Mouse (Mus musculus): ENCODE data around the gene Cmc2. TPM values are rescaled to one million over a fixed set of nuclear protein-coding genes. Genes with fewer than 3 reads are reported as not detected.
A peak's percentile ranks its signal among the peaks of the same experiment; 100 is the strongest.

Gene Cmc2
- total RNA-seq, 2 experiments from 2014 or later, result 40.1 to 46.4 TPM

- no peak for DNase-seq
Measured at GRCm38 (mm10) chr8:116905836-116906235, 15.4 kb downstream of the Cmc2 start.

- no peak for DNase-seq
Measured at GRCm38 (mm10) chr8:116905252-116905651, 16.0 kb downstream of the Cmc2 start.

- peak; percentile 57 for DNase-seq
Measured at GRCm38 (mm10) chr8:116904736-116905135, 16.5 kb downstream of the Cmc2 start.

- no peak for DNase-seq
Measured at GRCm38 (mm10) chr8:116895521-116895920, 25.7 kb downstream of the Cmc2 start.

GRCm38 (mm10) chr8:116893938-116894337, 27.3 kb downstream of the Cmc2 start:
- no peak for DNase-seq

GRCm38 (mm10) chr8:116892636-116893035, 28.6 kb downstream of the Cmc2 start:
- DNase-seq, result no peak

DNA sequence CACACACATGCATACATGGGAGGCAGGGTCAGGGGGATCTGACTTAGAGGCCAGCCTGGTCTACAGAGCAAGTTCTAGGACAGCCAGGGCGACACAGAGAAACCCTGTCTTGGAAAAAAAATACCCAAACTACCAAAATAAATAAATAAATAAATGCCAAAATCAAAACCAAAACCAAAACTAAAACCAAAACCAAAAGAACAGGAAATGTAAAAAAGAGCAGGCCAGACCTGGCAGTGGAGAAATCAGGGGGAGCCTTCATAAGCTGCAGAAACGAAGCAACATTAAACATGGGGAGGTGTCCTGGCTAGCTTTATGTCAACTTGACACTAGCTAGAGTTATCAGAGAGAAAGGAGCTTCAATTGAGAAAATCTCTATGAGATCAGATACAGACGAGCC, 29.1 kb downstream of the Cmc2 start:
- no peak for DNase-seq

DNA sequence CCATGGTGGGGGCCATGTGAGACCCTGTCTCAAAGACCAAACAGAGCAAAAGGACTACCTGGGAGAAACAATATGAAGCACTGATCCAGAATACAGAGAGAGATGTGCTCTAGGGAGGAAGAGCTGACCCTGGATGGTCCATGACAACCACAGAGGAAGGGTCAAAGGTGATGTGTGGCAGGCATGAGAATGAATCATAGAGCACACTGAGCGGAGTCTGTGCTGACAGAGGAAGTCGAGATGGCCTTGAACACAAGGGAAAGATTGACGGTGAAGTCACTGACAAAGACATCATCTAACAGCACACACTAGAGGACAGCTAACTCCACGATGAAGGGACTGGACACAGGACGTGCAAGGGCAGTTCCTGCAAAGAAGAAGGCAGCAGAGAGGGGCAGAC, 29.8 kb downstream of the Cmc2 start:
- peak; percentile 34 for DNase-seq

GRCm38 (mm10) chr8:116887813-116888212, 33.4 kb downstream of the Cmc2 start:
- DNase-seq, result no peak

- DNase-seq, result no peak
Measured at GRCm38 (mm10) chr8:116881396-116881795, 39.9 kb downstream of the Cmc2 start.

DNA sequence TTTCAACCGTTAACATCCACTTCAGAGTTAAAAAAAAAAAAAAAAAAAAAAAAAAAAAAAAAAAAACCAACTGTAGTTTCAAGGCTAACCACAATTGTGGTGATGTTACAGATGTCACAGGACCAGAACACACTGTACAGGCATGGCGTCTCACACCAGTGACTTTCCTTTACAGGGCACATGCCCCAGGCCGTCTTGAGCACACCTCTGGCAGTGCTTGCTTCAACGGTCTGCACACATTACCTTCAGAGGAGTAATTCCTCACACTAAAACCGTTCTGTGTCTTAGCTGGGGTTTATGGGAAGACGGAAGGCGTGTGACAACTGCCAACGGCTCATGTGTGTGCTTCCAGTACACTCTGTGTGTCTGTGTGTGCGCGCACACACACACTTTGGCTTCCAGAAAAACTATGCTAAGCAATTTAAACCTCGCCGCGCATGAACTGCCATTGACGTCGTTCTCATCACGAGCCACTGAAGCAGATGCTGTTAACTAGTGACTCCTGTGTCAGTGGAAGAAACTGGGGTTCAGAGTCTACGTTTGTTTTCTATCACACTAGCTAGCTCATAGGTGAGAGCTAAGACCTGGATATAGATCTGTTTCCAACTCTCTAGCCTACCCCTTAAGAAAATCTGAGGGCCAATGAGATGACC, 45.3 kb downstream of the Cmc2 start:
- DNase-seq, result no peak

DNA sequence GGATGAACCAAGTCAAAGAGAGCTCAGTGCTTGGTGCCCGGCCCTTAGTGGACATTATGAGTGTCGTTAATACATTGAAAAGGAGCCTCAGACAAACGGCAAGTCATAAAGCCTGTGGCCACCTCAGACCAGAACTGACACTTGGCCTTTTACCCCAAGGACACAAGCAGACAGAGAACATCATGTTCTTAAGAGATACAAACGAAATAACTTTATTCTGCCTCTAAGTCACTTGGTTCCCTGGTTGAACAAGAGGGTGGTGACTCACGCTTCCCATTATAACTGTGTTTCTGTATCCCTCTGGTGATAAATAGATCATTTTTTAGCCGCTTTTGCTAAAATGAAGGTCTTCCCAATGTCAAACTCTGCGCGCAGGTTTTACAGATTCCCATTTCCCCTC, 47.3 kb downstream of the Cmc2 start:
- no peak for DNase-seq

DNA sequence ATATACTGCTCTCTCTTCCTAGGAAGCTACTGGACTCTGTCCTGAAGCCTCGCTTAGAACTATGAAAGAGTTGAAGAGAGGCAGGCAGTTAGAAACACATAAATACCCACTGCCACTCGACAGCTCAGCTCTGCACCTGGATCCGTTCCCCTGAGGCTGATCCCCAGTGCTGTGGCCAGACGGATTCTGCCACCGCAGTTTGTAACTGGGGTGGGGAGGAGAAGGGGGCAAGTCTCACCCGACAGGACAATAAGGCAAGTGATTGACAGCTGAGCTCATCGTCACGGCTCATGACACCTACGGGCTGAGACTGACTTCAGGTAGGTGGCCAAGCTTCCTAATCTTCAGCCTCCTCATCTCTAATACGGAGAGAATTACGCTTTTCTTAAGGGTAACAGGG, 47.7 kb downstream of the Cmc2 start:
- DNase-seq, result no peak

- DNase-seq, result no peak
Measured at GRCm38 (mm10) chr8:116872761-116873342, 48.4 kb downstream of the Cmc2 start.

GRCm38 (mm10) chr8:116868699-116869098, 52.6 kb downstream of the Cmc2 start:
- DNase-seq, result peak; percentile 68

GRCm38 (mm10) chr8:116867321-116867720, 53.9 kb downstream of the Cmc2 start:
- DNase-seq, result no peak

DNA sequence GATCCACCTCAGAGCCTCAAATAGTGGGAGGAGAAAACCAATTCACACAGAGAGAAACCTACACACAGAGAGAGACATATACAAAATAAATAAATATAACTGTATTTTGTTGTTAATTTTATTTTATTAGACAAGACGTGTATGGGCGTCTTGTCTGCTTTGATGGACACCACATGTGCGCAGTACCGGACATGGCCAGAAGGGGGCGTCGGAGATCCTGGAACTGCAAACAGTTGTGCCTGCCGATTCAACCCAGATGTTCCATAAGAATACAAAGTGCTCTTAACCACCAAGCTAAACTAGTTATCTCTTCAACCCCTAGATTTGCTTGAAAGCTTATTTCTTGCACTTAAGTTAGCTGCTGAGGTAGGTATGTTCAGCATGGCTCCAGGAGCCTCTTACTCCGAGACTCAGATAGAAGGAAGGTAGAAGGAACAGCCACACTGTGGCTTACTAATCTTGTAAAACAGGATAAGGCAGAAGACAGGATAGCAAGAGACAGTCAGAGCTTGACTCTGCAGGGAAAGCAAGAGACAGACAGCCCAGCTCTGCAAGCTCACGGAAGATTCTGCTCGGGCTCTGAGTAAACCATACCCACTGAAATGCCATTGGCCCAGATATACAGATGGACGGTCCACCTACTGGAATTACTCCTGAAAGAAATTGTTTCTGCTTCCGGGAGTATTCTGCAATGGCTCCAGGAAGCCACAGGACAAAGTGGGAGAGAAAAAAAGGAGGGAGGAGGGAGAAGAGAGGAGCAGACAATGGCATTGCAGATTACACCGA, 54.9 kb downstream of the Cmc2 start:
- peak; percentile 67 for DNase-seq

- DNase-seq, result no peak
Measured at GRCm38 (mm10) chr8:116864514-116864913, 56.7 kb downstream of the Cmc2 start.

DNA sequence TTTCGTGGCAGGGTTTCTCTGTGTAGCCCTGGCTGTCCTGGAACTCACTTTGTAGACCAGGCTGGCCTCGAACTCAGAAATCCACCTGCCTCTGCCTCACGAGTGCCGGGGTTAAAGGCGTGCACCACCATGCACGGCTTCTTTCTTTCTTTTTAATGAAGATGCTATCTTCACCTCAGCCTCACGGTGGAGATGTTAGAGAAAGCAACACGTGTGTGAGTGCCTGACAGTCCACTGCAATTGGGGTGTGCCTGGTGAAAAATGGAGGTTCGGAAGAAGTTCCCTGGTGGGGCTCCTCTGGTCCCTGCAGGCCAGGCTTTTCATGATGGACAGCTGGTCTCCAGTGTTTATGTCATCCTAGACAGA, 57.2 kb downstream of the Cmc2 start:
- no peak for DNase-seq

DNA sequence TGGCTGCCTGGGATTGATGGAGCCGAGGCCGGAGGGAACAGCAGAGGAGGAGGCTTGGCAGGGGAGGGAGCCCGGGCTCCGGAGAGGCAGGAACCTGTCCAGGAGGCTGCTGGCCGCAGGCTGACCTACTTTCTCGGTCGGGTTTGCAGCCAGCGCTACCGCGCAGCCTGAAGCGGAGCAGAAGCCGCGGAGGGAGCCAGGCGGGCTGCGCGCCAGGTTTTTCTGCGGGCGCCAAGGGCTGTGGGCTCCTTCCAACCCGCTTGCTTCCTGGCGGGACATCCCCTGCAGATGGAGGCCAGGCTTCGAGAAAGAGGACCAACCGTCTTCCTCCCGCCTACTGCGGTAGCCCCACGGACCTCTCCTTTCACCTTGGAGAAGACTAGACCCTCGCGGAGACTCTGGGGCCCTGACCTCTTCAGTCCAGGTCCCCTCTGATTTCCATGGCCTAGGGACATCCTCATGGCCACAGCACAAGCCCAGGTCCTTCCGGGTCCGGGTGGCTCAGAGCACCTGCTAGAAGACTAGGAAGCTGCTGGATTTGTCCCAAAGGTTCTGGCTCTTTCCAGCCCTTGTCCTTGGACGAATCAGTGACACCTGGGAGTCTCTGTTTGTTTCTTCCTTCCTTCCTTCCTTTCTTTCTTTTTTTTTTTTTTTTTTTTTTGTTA, 57.8 kb downstream of the Cmc2 start:
- peak; percentile 88 for DNase-seq

- DNase-seq, result no peak
Measured at GRCm38 (mm10) chr8:116862191-116862590, 59.1 kb downstream of the Cmc2 start.

DNA sequence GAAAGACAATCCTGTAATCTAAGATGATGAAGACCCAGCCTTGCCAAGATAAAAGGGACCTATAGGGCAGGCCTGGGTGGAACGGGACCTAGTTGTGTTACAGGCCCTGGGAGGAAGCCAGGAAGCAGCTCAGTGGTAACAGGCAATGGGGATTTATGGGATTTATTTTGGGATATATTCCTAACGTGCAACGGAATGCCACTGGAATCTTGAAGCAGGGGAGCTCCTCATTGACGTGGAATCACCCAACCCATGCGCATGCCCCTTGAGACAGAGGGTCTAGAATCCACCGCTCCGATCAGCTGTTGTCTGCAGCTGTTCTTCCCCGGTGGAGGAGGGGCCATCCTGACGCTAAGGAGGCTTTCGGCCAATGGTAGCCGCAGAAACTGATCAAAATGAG, 69.2 kb downstream of the Cmc2 start:
- no peak for DNase-seq

DNA sequence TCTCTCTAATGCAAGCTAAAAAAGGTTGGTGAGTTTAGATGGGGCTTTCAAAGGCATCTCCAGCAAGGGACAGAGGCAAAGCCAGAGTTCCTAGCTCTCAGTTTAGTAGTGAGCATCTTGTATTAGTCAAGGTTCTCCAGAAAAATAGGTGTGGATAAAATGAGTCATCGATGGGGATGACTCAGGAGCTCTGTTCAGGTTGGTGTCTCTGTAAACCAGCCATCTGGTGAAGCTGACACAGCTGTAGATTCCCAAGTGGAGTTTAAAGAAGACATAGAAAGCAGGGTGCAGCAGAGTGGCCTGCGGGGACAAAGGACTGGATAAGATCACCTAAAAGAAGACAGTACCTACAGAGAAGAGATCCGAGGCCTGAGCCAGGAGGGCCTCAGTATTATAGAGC, 73.2 kb downstream of the Cmc2 start:
- no peak for DNase-seq
